Mouse (Mus musculus) layer of hippocampus, adult 2 months (tissue): ENCODE measurements around the gene Stx18. TPM values are rescaled to one million over a fixed set of nuclear protein-coding genes. Genes with fewer than 3 reads are reported as not detected.

ENCODE experiments used
- DNase-seq, 2 experiments: peaks; one replicate each; pipeline ENCODE4 v3.0.0; 2022; ENCODE audit warnings: low spot score in 2 of 2
- H3K27ac ChIP-seq: fragments of 200-600 bp; 2 replicates; pipeline ENCODE4 v1.8.1; 2022
- H3K4me3 ChIP-seq: fragments of 200-600 bp; 2 replicates; pipeline ENCODE4 v1.8.1; 2022; ENCODE audit warnings: mild to moderate bottlenecking
- CTCF ChIP-seq: fragments of 200-600 bp; conservative IDR thresholded peaks from 2 replicates; pipeline ENCODE4 v1.8.1; 2022; ENCODE audit warnings: antibody characterized with exemption, mild to moderate bottlenecking, moderate library complexity
- total RNA-seq, 2 experiments: library from RNA; stranded (reverse); gene quantifications; 2 replicates each; pipeline ENCODE4 v1.2.3; 2021

Stx18 gene
- total RNA-seq, 2 experiments from 2014 or later = 35.8 to 36.1 TPM

DNA sequence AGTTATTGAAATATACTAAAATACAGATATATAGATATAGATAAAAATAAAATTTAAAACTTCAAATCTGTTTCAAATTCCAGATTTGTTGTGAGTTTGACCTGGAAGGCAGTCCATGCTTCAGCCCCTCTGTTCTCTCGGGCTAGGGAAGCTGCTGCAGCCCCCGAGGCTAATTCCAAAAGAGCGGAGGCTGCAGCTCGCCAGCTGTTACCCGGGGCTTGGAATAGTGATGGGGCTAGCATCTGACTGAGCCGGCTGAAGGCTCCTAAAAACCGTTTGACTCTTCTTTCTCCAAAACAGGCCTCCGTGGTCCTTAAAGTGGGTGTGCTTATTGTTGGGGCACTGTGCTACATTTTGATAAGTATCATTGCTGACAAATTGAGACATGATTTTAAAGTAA, 46.1 kb downstream of the Stx18 start:
- no peak for TF ChIP-seq CTCF
- no peak overlapping the region for H3K4me3 ChIP-seq

DNA sequence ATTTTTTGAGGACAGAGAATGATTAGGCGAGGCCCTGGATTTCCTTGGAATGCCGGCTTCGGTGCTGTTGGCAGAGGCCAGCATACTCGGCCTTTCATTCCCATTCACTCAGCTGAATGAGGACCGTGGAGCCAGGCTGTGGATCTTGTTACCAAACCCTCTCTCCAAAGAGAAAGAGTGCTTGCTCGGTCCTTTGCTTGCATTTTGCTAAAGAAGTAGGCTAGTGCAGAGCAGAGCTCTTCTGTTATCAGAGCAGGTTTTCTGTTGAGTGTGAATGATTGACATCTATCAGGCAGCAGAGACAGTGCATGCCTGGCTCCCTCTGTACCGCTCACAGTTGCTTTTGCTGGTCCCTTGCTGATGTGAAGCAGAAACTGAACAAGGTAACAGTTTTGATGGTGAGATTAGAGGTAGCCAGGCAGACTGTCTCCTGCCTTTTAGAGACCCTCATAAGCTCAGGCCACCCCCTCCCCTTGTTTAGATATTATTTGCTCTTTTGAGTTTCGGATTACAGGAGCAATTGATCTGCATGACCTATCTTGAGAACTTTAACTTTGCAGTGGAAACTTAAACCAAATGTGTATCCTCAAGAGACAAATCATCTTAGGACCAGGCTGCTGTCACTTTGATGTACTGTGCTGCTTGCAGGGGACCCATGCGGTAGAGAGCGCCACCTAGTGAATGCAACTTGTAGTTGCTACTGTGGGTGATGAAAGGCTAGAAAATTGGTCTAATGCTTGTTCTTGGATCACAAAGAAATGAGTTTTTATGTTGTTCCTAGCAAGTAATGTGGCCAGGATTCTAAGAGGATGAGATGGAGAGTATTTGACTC, 47.2 kb downstream of the Stx18 start:
- peak; percentile 65 to 70 for DNase-seq
- TF ChIP-seq CTCF = peak; percentile 95
- no peak overlapping the region for H3K4me3 ChIP-seq
- H3K27ac ChIP-seq = peak overlapping the region; percentile 76

More for the DNA sequence above, 46.1 kb downstream of the Stx18 start:
- H3K27ac ChIP-seq = 0 out of 2 replicates have a peak overlapping the region, but pooled peaks have one; percentile 29
- DNase-seq = no peak

DNA sequence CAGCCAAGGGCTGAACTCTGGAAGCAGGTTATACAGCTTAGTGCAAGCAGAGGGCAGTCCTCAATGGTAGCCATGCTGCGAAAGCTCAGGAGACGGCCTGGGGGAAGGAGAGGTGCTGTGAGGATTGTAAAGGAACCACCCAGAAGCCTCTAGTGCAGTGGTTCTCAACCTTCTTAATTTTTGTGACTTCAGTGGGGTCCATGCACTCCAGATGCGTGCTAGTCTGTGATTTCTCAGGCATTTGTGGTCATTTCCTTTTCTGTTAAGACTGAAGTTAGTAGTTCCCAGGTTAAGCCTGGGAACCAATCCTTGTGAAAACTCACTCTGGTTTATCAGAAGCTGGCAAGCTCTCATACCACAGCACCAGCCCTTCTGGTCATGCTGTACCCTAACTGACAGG, 51.6 kb downstream of the Stx18 start:
- no peak overlapping the region for H3K27ac ChIP-seq
- no peak for TF ChIP-seq CTCF
- no peak overlapping the region for H3K4me3 ChIP-seq
- no peak for DNase-seq

DNA sequence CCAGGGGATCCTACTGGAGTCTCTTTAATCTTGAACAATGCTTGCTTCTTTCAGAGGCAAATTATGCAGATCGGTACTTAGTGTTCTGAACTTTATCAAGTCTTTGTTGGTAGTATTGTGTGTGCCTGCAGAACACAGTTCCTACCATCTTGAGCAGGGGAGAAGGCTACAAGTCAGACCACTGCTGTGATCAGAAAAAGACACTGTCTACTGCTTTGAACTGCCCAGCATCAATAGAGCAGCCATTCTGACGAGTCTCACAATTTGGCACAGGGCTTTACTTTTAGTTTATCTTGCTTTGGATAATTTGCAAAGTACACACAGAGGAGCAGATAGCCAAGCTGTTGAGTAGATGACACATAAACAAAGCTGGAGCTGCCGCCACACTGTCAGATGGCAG, 52.0 kb downstream of the Stx18 start:
- no peak for TF ChIP-seq CTCF
- H3K4me3 ChIP-seq = no peak overlapping the region
- no peak overlapping the region for H3K27ac ChIP-seq
- DNase-seq = no peak

DNA sequence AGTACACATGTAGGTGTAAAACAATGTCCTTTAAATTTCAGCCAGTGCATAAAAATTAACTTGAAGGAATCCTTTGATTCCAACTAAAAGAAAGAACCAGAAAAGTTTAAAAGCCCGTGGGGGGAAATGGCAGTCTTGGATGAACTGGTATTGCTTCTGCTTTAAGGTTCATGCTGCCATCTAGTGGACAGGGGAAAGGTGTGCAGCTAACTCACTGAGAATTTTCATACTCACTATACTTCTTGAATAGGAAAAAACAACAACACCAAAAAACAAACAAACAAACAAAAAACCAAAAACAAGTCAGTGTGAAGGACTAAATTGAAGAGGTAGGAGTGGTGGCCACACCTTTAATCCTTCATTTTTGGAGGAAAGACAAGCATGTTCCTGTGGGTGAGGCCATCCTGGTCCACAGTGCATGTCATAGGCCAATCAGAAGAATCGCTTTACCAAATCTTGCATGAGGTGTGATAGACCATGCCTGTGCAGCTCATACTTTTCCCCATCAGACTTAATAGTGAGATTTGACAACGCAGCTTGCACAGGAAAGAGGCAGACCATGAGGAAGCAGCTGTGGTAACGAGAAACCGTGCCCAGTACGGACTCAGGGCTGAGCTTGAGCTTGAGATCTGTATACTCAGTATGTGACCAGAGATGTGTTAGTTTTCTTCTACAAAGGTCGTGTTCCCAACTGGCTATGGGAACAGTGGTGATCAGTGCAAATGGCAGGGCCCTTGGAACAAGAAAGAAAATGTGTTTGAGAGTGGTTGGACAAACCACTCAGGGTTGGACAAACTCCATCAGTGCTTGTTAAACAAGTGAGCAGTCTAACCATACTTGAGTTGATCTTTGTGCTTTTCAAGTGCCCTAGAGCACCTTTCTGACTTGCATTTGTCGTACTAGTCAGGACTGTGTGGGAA, 52.8 kb downstream of the Stx18 start:
- peak; percentile 94 for TF ChIP-seq CTCF
- Histone ChIP-seq H3K4me3 (no peak overlapping the region), H3K27ac (no peak overlapping the region)
- peak; percentile 62 to 70 for DNase-seq

DNA sequence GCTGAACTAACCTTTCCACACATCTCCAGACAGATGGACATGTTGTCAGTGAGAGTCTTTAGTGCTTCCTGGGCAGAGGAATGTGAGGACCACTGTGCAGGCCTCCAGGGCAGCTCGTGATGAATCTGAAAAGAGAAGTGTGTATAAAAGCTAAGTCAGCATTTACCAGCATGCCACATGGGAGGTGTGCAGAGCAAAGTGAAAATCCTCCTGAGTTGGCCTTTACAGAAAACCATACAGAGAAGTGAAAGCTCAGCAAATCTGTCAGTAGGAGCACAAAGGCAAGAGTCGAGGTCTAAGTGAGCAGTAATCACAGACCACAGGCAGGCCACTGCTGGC, 53.4 kb downstream of the Stx18 start:
- no peak for DNase-seq
- Histone ChIP-seq H3K27ac (no peak overlapping the region), H3K4me3 (no peak overlapping the region)
- TF ChIP-seq CTCF = no peak

DNA sequence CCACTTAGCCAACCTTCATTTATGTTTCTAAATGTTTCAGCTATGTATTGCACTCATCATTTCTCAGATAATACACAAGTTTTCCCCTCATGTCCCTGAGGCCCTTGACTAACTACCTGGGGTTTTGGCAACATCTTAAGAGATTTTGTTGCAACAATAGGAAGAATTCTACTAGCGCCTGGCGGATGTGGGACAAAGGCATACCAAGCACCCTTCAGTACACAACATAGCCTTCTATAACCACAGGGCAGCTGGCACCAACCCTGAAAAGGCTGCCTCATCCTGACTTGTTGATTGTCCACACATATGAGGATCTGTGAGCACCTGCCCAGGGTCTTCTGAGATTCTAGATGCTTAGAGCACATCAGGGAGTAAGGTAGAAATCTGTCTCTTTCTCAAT, 55.8 kb downstream of the Stx18 start:
- TF ChIP-seq CTCF = no peak
- no peak for DNase-seq
- no peak overlapping the region for H3K4me3 ChIP-seq
- no peak overlapping the region for H3K27ac ChIP-seq

DNA sequence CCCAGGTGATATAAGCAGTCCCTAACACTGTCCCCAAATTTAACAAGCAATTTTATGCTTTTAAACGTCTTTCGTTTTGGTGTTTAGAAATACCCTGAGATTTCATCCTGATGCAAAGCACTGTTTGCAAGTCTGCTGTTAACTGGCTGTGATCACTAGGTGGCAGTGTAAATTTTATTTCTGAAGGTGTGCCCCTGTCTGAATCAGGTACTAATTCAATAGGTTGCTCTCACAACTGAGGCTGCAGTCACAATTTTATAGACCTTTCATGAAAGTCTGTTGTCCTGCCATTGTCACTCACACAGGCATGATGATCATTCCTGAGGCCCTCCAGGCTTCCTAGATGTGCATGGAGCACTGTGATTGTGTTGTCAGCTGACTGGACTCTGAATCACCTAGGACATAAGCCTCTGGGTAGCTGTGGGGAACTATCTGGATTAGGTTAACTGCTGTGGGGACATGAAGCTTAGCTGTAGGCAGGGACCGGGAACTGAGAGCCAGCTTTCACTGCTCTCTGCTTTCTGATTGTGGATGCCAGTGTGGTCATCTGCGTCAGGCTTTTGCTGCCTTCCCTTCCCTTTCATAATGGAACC, 59.1 kb downstream of the Stx18 start:
- TF ChIP-seq CTCF = peak; percentile 79
- DNase-seq = no peak
- Histone ChIP-seq H3K4me3 (no peak overlapping the region), H3K27ac (no peak overlapping the region)

DNA sequence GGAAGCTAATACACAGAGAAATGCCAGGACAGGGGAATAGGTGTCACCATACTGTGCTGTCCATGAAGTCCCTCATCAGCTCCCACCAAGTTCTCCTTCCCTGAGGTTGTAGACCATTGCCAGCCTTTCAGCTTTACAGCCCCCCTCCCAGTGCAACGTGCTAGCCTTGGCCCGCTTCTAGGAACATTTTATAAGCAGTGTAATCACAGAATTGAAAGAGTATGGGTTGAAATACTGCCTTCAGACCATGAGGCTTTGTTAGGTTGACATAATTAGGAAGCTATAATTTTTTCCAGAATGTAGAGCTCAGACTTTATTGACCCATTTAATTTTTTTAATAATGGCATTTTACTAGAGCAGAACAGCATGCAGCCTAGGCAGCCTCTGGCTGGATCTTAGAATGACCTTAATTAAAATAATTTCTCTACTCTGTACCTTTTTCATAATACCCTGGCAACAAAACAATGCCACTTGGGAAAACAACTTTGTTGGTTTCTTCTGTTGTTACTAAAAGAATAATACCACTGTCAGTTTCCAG, 60.7 kb downstream of the Stx18 start:
- Histone ChIP-seq H3K4me3 (no peak overlapping the region), H3K27ac (no peak overlapping the region)
- DNase-seq = no peak
- no peak for TF ChIP-seq CTCF

DNA sequence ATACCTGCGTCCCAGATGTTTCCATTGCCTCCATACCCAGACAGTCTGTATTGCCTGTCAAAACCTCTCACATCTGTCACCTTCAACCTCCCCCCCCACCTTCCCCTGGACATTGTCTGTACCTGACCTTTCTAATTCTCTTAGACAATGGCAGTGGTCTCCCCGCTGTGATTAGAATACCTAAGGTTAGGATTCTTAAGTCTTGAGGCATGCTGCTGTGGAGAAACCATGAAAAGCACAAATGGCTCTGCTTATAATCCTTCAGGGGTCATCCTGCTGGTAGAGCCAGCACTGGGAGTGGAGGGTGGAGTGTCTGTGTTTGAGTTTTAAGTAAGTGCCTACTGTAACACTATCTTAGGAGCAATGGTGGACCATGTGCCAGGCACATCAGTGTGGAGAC, 64.4 kb downstream of the Stx18 start:
- no peak for DNase-seq
- Histone ChIP-seq H3K27ac (no peak overlapping the region), H3K4me3 (no peak overlapping the region)
- no peak for TF ChIP-seq CTCF

DNA sequence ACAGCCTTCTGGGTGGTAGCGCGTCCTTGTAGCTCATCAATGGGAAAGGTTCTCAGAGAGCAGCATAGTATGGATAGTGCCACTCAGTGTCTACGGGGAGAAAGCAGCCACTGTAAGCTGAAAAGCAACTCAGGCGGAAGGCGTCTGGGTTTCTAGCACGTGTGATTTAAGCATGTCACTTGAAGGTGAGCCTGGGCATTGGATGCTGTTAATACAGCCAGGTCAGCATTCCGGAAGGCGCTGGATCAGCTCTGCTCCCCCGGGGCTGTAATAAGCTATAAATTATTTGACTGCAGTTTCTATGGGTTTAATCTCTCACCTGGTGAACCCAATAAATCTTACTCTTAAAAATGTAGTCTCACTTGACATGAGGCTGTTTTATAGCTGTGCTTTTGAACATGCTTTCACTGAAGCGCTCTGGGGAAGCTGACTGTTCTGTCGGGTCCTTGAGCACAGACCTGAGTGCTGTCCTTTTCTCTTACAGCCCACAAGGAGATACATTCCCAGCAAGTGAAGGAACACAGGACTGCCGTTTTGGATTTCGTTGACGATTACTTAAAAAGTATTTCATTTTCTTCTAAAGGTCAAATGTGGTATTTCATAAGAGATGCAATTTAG, 67.6 kb downstream of the Stx18 start:
- H3K27ac ChIP-seq = no peak overlapping the region
- DNase-seq = no peak
- no peak for TF ChIP-seq CTCF
- no peak overlapping the region for H3K4me3 ChIP-seq

DNA sequence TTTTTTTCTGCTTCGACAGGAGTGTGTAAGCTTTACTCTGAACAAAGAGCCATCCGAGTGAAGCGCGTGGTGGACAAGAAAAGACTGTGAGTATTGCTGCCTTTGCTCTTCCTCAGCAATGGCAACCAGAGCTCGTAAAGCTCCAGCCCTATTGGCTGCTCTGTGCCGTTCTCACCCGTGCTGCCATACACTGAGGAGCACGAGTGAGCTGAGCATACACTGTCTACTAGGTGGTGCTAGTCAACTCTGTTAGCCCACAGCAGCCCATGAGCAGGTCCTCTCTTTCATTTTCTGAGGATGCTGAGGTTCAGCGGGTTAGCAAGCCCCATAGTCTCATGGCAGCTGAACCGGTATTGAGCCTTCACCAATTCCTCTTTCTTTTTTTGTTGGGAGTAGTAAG, 68.3 kb downstream of the Stx18 start:
- no peak for DNase-seq
- no peak overlapping the region for H3K4me3 ChIP-seq
- no peak overlapping the region for H3K27ac ChIP-seq
- TF ChIP-seq CTCF = no peak
